Mouse (Mus musculus) limb, embryonic 15.5 days (tissue): Measurements from ENCODE around the gene Rem1. TPM values are rescaled to one million over a fixed set of nuclear protein-coding genes. Genes with fewer than 3 reads are reported as not detected.

ENCODE experiments used
- ATAC-seq: fragments of 200-750 bp; cut with Nextera tagmentation; 2 replicates; pipeline ENCODE4 v1.8.0; 2017; ENCODE audit warnings: low read depth, moderate TSS enrichment; ENCODE audit not compliant: insufficient number of reproducible peaks, low FRiP score, low TSS enrichment
- H3K27ac ChIP-seq: fragments of 300-500 bp; sonication (generic); 2 replicates; pipeline ENCODE4 v1.5.1; 2015; ENCODE audit warnings: moderate library complexity, mild to moderate bottlenecking, inconsistent platforms
- H3K27me3 ChIP-seq: fragments of 300-500 bp; sonication (generic); 2 replicates; pipeline ENCODE4 v1.6.1; 2015; ENCODE audit warnings: inconsistent platforms
- H3K36me3 ChIP-seq: fragments of 300-500 bp; sonication (generic); 2 replicates; pipeline ENCODE4 v1.6.1; 2015; ENCODE audit warnings: inconsistent platforms
- H3K4me1 ChIP-seq: fragments of 300-500 bp; sonication (generic); 2 replicates; pipeline ENCODE4 v1.6.1; 2015; ENCODE audit warnings: inconsistent platforms
- H3K4me2 ChIP-seq: fragments of 300-500 bp; sonication (generic); 2 replicates; pipeline ENCODE4 v1.6.1; 2015; ENCODE audit warnings: mild to moderate bottlenecking, inconsistent platforms
- H3K4me3 ChIP-seq: fragments of 300-500 bp; sonication (generic); 2 replicates; pipeline ENCODE4 v1.5.1; 2015; ENCODE audit warnings: mild to moderate bottlenecking, inconsistent platforms
- H3K9ac ChIP-seq: fragments of 300-500 bp; sonication (generic); 2 replicates; pipeline ENCODE4 v1.6.1; 2015; ENCODE audit warnings: inconsistent platforms
- H3K9me3 ChIP-seq: fragments of 300-500 bp; sonication (generic); 2 replicates; pipeline ENCODE4 v1.6.1; 2016; ENCODE audit warnings: inconsistent platforms
- WGBS: fragments of 180-500 bp; shearing (Covaris S2); methylation state at CpG from one replicate; pipeline ENCODE4 v1.1.7; 2015; 5-methylcytosine and 5-hydroxymethylcytosine counted together
- polyA plus RNA-seq: library from polyadenylated mRNA; unstranded; fragments of >200 nt; fragmentation: Nextera tagmentation; extraction: Ambion mirVana; gene quantifications from 2 replicates; pipeline ENCODE4 v1.2.1, GENCODE M21; 2015

The Rem1 gene
- polyA plus RNA-seq, 1 experiment from 2014 or later: 5.2 TPM

DNA sequence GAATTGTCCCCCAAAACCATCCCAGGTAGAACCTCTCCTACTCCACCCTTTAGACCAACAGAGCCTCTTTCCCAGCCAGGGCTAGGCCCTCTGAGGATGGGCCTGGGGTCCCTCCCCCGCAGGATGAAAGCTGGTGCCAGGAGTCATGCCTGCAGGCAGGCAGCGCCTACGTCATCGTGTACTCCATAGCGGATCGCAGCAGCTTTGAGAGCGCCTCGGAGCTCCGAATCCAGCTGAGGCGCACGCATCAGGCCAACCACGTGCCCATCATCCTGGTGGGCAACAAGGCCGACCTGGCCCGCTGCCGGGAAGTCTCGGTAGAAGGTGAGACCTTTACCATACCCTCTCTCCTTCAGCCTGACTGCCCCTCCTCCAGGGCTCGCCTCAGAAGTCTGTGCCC is 6.6 kb downstream of the Rem1 start:
- Histone ChIP-seq H3K4me2 (peak overlapping the region; percentile 32), H3K27ac (no peak overlapping the region)

DNA sequence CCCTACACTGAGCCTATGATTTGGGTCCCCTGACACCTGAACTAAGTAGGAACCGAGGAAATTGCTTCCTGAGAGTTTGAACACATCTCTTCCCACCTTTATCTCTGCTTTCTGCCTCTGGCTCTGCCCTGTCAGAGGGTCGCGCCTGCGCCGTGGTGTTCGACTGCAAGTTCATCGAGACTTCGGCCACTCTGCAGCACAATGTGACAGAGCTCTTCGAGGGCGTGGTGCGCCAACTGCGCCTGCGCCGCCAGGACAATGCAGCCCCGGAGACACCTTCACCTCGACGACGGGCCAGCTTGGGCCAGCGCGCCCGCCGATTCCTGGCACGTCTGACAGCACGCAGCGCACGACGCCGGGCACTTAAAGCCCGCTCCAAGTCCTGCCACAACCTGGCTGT is 7.6 kb downstream of the Rem1 start:
- no peak overlapping the region for H3K4me2 ChIP-seq
- H3K9me3 ChIP-seq: no peaks in the 10 kb centered on the region
- no peak overlapping the region for H3K9ac ChIP-seq
- peaks cover 28% of the 10 kb centered on the region for H3K4me1 ChIP-seq
- peaks cover 13% of the 10 kb centered on the region for H3K27me3 ChIP-seq
- H3K4me3 ChIP-seq: no peak overlapping the region
- H3K27ac ChIP-seq: no peak overlapping the region
- WGBS: 79% methylated on average over 29 of the region's 29 CpGs
- no peak for ATAC-seq
- H3K36me3 ChIP-seq: no peaks in the 10 kb centered on the region

More for the DNA sequence above, 6.6 kb downstream of the Rem1 start:
- peaks cover 26% of the 10 kb centered on the region for H3K4me1 ChIP-seq
- peaks cover 23% of the 10 kb centered on the region for H3K27me3 ChIP-seq
- WGBS: 34% methylated on average over 17 of the region's 17 CpGs
- no peaks in the 10 kb centered on the region for H3K36me3 ChIP-seq
- no peaks in the 10 kb centered on the region for H3K9me3 ChIP-seq
- H3K4me3 ChIP-seq: peak overlapping the region; percentile 8; the same call in 1 of the 2 replicates
- 0 out of 2 replicates have a peak, but pooled peaks have one; percentile 35 for ATAC-seq
- H3K9ac ChIP-seq: no peak overlapping the region

DNA sequence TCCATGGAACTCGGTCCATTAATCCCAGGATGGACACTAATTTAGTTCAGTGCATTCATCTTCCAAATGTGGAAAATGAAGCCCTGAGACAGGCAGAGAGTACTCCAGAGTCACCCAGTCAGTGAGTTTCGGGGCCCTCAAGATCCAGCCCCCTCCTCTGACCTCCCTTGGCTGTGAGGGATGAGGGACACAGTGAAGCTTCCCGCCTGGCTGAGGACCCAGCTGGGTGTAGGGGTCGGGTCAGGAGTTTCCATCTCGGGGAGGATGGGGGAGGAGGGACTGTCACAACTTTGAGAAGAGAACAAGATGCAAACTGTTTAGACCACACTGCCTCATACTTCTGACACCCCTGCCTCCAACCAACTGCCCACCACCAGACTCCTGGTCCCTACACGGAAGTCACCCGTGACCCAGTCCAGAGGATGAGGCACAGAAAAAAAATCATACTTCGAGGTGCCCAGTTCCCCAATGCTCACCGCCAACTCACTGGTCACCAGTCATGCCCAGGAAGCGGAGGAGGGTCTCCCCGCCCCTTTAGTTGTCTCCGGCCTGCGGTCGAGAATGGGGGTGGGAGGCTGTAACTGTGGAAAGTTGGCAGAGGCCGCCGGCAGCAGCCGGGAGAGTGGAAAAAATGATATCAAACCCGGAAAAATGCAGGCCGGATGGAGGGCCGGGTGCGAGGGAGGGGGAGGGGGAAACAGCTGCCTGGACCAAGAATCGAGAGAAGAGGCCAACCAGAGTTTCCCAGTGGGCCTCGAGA is 9.7 kb downstream of the Rem1 start:
- peak; percentile 66 for ATAC-seq
- H3K4me1 ChIP-seq: peaks cover 35% of the 10 kb centered on the region
- no peak overlapping the region for H3K9ac ChIP-seq
- no peaks in the 10 kb centered on the region for H3K9me3 ChIP-seq
- H3K27me3 ChIP-seq: 0 out of 2 replicates have a peak, but pooled peaks cover 8% of the 10 kb centered on the region
- H3K4me2 ChIP-seq: no peak overlapping the region
- peak overlapping the region; percentile 84 for H3K27ac ChIP-seq
- H3K36me3 ChIP-seq: no peaks in the 10 kb centered on the region
- 48% methylated on average over 23 of the region's 23 CpGs for whole genome bisulfite sequencing
- no peak overlapping the region for H3K4me3 ChIP-seq

DNA sequence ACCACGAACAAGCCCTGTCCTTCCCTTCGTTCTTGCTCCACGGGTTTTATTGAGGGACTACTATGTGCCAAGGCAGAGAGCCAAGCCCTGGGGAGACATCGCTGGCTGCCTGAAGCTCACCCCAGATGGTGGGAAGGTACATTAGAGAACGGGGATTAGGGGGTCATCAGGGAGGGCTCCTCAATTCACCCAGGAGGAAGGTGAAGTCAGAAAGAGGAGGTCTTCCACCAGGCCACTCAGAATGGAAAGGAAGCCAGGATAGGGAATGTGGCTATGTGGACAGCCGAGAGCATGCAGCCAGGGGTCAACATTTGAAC is 10.2 kb downstream of the Rem1 start:
- H3K4me1 ChIP-seq: peaks cover 35% of the 10 kb centered on the region
- H3K27me3 ChIP-seq: 0 out of 2 replicates have a peak, but pooled peaks cover 8% of the 10 kb centered on the region
- no peaks in the 10 kb centered on the region for H3K9me3 ChIP-seq
- no peaks in the 10 kb centered on the region for H3K36me3 ChIP-seq
- no peak; the same call in 1 of the 2 replicates for ATAC-seq
- H3K27ac ChIP-seq: peak overlapping the region; percentile 75
- H3K4me2 ChIP-seq: no peak overlapping the region
- no peak overlapping the region for H3K4me3 ChIP-seq
- no peak overlapping the region for H3K9ac ChIP-seq
- WGBS: 50% methylated on average over 6 of the region's 6 CpGs

DNA sequence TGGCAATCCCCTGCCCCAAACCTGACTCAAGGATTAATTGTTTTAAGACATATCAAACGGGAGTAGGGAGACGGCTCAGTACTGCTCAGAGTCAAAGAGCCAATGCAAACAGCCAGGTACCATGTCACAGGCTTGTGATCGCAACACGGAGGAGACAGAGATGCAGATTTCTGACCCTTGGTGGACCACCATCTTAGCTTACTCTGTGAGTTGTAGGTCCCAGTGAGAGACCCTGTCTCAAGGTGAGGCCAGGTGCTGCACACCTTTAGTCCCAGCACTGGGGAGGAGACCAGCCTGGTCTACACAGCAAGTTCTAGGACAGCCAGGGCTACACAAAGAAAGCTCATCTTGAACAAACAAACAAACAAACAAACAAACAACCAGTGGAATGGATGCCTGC is 10.6 kb downstream of the Rem1 start:
- no peak overlapping the region for H3K4me3 ChIP-seq
- 68% methylated on average over 4 of the region's 4 CpGs for WGBS
- ATAC-seq: no peak
- no peak overlapping the region for H3K9ac ChIP-seq
- H3K4me2 ChIP-seq: no peak overlapping the region
- peak overlapping the region; percentile 75; the same call in 1 of the 2 replicates for H3K27ac ChIP-seq
- H3K27me3 ChIP-seq: 0 out of 2 replicates have a peak, but pooled peaks cover 6% of the 10 kb centered on the region
- peaks cover 35% of the 10 kb centered on the region for H3K4me1 ChIP-seq
- no peaks in the 10 kb centered on the region for H3K9me3 ChIP-seq
- H3K36me3 ChIP-seq: no peaks in the 10 kb centered on the region

DNA sequence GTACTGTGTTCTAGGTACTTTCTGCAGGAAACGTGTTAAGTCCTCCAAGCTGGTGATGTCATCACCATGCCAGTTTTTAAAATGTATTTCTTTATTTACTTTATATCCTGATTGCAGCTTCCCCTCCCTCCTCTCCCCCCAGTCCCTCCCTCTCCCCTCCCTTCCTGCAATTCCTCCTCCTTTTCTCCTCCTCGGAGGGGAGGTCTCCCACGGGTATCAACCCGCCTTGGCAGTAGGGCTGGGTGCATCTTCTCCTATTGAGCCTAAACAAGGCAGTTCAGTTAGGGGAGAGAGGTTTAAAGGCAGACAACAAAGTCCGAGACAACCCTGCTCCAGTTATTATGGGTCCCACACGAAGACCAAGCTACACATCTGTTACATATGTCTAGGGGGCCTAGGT is 12.1 kb downstream of the Rem1 start:
- Histone ChIP-seq H3K9me3 (no peaks in the 10 kb centered on the region), H3K4me2 (no peak overlapping the region), H3K9ac (no peak overlapping the region), H3K4me1 (peaks cover 30% of the 10 kb centered on the region), H3K36me3 (no peaks in the 10 kb centered on the region), H3K4me3 (no peak overlapping the region), H3K27ac (no peak overlapping the region), H3K27me3 (no peaks in the 10 kb centered on the region)
- ATAC-seq: no peak
- 53% methylated on average over 6 of the region's 6 CpGs for WGBS

DNA sequence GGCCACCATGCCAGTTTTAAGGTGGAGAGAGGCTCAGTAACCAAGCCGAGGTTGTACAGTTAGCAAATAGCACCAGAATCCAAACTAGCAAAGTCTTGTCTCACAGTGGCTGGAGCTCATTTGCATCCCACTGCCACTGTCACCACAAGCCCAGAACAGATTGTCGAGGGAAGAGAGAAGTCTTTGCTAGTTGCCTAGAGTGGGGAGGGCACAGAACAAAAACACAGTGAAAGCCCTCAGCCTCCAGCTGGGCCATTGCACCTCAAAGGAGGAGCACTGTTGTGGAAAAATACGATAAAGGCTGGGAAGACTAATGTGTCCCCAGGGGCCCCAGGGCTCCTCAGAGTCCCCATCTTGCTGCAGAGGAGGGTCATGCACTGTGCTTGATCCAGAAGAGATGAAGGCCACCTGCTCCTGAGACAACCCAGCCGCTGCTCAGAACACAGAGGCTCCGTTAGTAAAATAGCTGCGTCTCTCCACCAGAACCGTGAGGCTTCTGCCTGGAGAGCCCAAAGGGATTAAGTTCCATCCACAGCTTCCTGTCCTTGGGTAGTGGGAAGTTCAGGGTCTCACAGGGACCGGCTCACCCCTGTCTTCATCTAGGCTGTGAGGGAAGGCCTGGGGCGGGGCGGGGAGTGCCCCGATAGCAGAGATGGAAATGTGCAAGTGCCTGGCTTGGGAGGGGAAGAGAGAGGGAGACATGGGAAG is 12.8 kb downstream of the Rem1 start:
- H3K4me3 ChIP-seq: no peak overlapping the region
- no peaks in the 10 kb centered on the region for H3K9me3 ChIP-seq
- no peaks in the 10 kb centered on the region for H3K27me3 ChIP-seq
- no peaks in the 10 kb centered on the region for H3K36me3 ChIP-seq
- H3K27ac ChIP-seq: 0 out of 2 replicates have a peak overlapping the region, but pooled peaks have one; percentile 33
- WGBS: 27% methylated on average over 11 of the region's 11 CpGs
- H3K9ac ChIP-seq: no peak overlapping the region
- H3K4me1 ChIP-seq: peaks cover 26% of the 10 kb centered on the region
- H3K4me2 ChIP-seq: no peak overlapping the region
- ATAC-seq: no peak

DNA sequence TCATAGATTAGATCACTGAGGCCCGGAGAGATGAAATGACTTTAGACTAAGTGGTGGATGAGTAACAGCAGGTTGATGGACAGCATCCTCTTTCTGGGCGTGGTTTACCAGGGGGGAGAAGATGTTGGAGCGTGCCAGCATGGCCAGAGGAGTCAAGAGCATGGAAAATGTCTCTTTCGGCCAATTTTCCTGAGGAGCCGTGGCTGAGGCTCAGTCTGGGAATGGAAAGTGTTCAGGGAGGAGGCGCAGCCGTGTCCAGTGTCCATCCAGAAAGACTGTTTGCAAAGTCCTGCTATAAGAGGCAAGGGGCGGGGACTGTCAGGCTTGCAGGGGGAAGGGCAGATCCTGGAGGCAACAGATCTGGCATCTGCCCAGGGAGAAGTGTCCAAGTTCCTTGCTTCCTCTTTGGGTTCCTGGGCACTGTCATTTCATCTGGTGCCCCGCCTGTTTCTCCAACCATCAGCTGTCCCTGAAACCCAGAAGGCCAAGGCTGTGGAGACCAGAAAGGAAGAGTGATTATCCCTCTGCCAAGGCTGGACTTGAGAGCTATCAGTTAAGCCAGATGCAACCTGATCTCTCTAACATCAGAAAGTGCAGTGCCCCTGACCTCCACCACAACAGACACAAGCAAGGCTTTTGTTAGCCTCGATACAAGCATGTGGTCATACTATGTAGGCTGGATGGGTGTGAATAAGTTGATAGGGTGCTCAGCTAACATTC is 26.3 kb downstream of the Rem1 start:
- peak; percentile 36; the same call in 1 of the 2 replicates for ATAC-seq
- Histone ChIP-seq H3K4me1 (peaks cover 9% of the 10 kb centered on the region; the same call in 1 of the 2 replicates), H3K27ac (no peak overlapping the region), H3K9ac (no peak overlapping the region), H3K4me3 (no peak overlapping the region), H3K9me3 (no peaks in the 10 kb centered on the region), H3K27me3 (no peaks in the 10 kb centered on the region), H3K36me3 (no peaks in the 10 kb centered on the region), H3K4me2 (no peak overlapping the region)
- WGBS: 54% methylated on average over 10 of the region's 10 CpGs

DNA sequence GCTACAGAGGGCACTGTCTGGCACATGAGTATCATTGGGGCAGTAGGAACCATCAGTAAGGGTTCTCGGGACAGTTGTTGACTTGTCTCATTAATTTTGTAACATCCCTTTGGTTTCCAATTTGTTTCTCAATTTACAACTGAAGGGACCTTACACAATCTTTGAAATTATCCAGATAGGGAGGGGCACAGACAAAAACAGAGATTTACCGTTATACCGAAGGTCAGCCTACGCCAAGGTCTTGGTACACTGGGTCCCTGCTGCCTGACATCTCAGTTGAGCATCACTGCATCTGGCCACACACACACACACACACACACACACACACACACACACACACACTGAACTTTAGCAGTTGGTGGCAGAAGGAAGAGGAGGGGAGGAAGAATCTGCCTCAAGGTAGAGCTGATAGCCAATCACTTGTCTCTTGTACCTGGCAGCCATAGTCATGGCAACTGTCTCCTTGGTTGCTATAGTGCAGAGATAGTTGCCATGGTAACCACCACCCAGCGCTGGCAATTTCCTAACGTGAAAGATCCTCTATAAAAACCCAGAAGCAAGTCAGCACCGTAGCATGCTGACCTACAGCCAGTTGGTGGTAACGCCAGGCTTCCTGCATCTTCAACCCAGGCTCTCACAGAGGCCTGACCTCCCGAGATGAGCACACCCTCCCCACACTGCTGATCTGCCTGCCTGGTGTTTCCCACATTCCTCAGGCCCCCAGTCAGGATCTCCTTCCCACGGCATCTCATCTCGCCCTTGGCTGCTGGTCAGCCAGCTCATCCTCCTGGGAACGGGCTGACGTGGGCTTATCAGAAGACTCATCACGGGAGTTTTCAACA is 27.3 kb downstream of the Rem1 start:
- no peak overlapping the region for H3K27ac ChIP-seq
- H3K9me3 ChIP-seq: no peaks in the 10 kb centered on the region
- 48% methylated on average over 14 of the region's 14 CpGs for WGBS

DNA sequence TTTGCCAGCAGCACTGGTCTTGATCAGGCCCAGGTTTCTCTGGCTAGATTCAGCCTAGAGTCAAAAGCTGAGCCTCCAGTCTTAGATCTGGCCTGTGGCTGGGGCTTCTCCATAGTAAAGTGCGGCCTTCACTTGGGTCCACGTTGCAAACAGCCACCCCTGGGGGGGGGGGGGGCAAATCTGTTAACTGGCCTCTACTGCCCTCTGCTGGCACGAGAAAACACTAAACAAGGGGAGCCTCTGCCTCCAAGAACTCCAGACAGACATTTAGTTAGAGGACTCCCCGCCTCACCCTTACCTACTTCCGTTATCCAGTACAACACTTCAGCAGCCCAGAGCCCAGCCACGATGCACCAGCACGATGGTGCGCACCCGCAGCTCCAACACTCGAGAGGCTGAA is 30.6 kb downstream of the Rem1 start:
- Histone ChIP-seq H3K4me2 (no peak overlapping the region), H3K9ac (no peak overlapping the region), H3K4me3 (no peak overlapping the region), H3K4me1 (peaks cover 9% of the 10 kb centered on the region; the same call in 1 of the 2 replicates), H3K27ac (no peak overlapping the region), H3K27me3 (no peaks in the 10 kb centered on the region), H3K9me3 (no peaks in the 10 kb centered on the region), H3K36me3 (no peaks in the 10 kb centered on the region)
- no peak for ATAC-seq
- 60% methylated on average over 10 of the region's 10 CpGs for WGBS

More for the DNA sequence above, 27.3 kb downstream of the Rem1 start:
- ATAC-seq: no peak
- H3K4me2 ChIP-seq: no peak overlapping the region
- H3K27me3 ChIP-seq: no peaks in the 10 kb centered on the region
- H3K36me3 ChIP-seq: no peaks in the 10 kb centered on the region
- H3K9ac ChIP-seq: no peak overlapping the region
- H3K4me3 ChIP-seq: no peak overlapping the region
- peaks cover 9% of the 10 kb centered on the region; the same call in 1 of the 2 replicates for H3K4me1 ChIP-seq

DNA sequence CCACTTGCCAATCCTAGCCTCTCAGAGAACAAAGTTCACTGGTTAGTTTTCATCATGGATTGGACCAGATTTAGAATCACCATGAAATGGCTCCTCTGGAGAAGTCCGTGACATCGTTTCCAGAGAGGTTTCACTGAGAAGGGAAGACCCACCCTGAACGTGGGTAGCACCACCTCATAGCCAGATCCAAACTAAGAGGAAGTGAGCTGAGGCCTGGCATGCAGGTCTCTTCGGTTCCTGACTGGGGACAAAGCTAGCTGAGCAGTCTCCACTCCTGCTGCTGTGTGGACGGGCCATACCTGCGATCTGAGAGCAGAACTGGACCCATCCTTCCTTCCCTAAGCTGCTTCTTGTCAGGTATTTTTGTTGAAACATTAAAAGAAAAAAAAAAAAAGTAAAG is 34.4 kb downstream of the Rem1 start:
- WGBS: 72% methylated on average over 6 of the region's 6 CpGs

More for the DNA sequence above, 34.4 kb downstream of the Rem1 start:
- H3K9ac ChIP-seq: no peak overlapping the region
- H3K4me3 ChIP-seq: no peak overlapping the region
- no peak for ATAC-seq
- no peaks in the 10 kb centered on the region for H3K4me1 ChIP-seq
- no peaks in the 10 kb centered on the region for H3K36me3 ChIP-seq
- no peak overlapping the region for H3K27ac ChIP-seq
- H3K9me3 ChIP-seq: no peaks in the 10 kb centered on the region
- no peaks in the 10 kb centered on the region for H3K27me3 ChIP-seq
- no peak overlapping the region for H3K4me2 ChIP-seq
